ENCODE assay signal across 23 mouse cellular contexts in genomic region chr16:8576111-8576510, GRCm38 (mm10).
DNase-seq lines count a peak whose midpoint lies in the region; ATAC-seq and TF ChIP-seq lines count a peak whose summit lies in the region.
"Had no signal": no experiment of that assay in that cellular context is flagged by ENCODE, and none has a peak within 500 bp of the region (broad histone marks: within the 10 kb centered on the region; RNA-seq: fewer than 3 reads in every experiment).

No protein-coding gene starts in this region.

- H3K4me1 ChIP-seq in stomach, postnatal 0 days (replicated peaks; ENCODE audit: control insufficient read depth, insufficient read depth): no peaks in the 10 kb centered on the region
- H3K4me1 ChIP-seq: embryonic facial prominence, embryonic 15.5 days; heart, embryonic 13.5 days had no signal

- no peak for TF ChIP-seq CTCF in stomach, postnatal 0 days (IDR thresholded peaks at IDR 0.05; ENCODE audit: low read depth)

- no peak overlapping the region for H3K4me2 ChIP-seq in stomach, postnatal 0 days (replicated peaks; ENCODE audit: low read depth)
- H3K4me2 ChIP-seq: embryonic facial prominence, embryonic 15.5 days; heart, embryonic 13.5 days; hindbrain, embryonic 12.5 days had no signal

- no peaks in the 10 kb centered on the region for H3K27me3 ChIP-seq in stomach, postnatal 0 days (ENCODE audit: control insufficient read depth, insufficient read depth, low read length)
- H3K27me3 ChIP-seq: embryonic facial prominence, embryonic 15.5 days; heart, embryonic 13.5 days; hindbrain, embryonic 12.5 days had no signal

- H3K4me3 ChIP-seq in stomach, postnatal 0 days (ENCODE audit: low read depth, low read length): no peak overlapping the region
- H3K4me3 ChIP-seq: embryonic facial prominence, embryonic 15.5 days; erythroblast, embryonic 14.5 days; forebrain, embryonic 10.5 days; heart, adult 2 months; heart, embryonic 13.5 days; hindbrain, embryonic 12.5 days had no signal

- no peak overlapping the region for H3K9ac ChIP-seq in stomach, postnatal 0 days (ENCODE audit: low read length)
- H3K9ac ChIP-seq: embryonic facial prominence, embryonic 15.5 days; heart, embryonic 13.5 days; hindbrain, embryonic 12.5 days had no signal

- intact Hi-C loops in left cerebral cortex, postnatal 4 days (cut with DNase I): no loop called here

- no peak overlapping the region for H3K27ac ChIP-seq in stomach, postnatal 0 days (replicated peaks)
- H3K27ac ChIP-seq: embryonic facial prominence, embryonic 15.5 days; forebrain, embryonic 10.5 days; heart, adult 2 months; heart, embryonic 13.5 days; hindbrain, embryonic 12.5 days had no signal

- no peak for TF ChIP-seq EP300 in stomach, postnatal 0 days (optimal IDR thresholded peaks at IDR 0.05)

- no peaks in the 10 kb centered on the region for H3K36me3 ChIP-seq in stomach, postnatal 0 days (ENCODE audit: control insufficient read depth, insufficient read depth, low read length)
- H3K36me3 ChIP-seq: forebrain, embryonic 10.5 days had no signal

- ATAC-seq in stomach, postnatal 0 days (ENCODE audit: low FRiP score, low TSS enrichment): no peak
- ATAC-seq: forebrain, embryonic 16.5 days; hindbrain, embryonic 16.5 days; inflammation-experienced regulatory T-cells, adult 6 months had no signal

- H3K9me3 ChIP-seq in stomach, postnatal 0 days (ENCODE audit: control insufficient read depth, low read length): no peaks in the 10 kb centered on the region
- H3K9me3 ChIP-seq: embryonic facial prominence, embryonic 15.5 days; forebrain, embryonic 10.5 days; heart, embryonic 13.5 days; hindbrain, embryonic 12.5 days had no signal

- peak; percentile 19 to 23 for DNase-seq in adrenal gland, postnatal 36 days
- DNase-seq in adrenal gland, postnatal 4 days (ENCODE audit: low spot score in 2 of 2): no peak
- DNase-seq in left cerebral cortex, postnatal 4 days: peak; percentile 15
- no peak for DNase-seq in left cerebral cortex, adult 18-20 months (ENCODE audit: low spot score in 2 of 2)
- DNase-seq in 3T3-L1 (ENCODE audit: low read depth, low spot score): peak; percentile 9
- peak; percentile 5 for DNase-seq in stomach, postnatal 0 days (ENCODE audit: low spot score)
- no peak for DNase-seq in thymus, postnatal 4 days
- DNase-seq: adrenal gland, postnatal 25 days; cerebellum, adult 11 months; cerebellum, adult 8-10 months; cerebellum, postnatal 14 days; embryo, embryonic 11 days; gastrocnemius, postnatal 10 days; heart, adult 2 months; heart, postnatal 4 days had no signal

- WGBS in stomach, postnatal 0 days: 78% methylated on average over 3 of the region's 3 CpGs

Comparison
In these comparisons a context has a peak if more than half of its experiments do, and no peak if none do; other contexts are left out.
1. DNase-seq: peak in adrenal gland, postnatal 36 days (2 of 2), left cerebral cortex, postnatal 4 days (single experiment), 3T3-L1 (single experiment) and stomach, postnatal 0 days (single experiment); none in adrenal gland, postnatal 4 days (0 of 2), left cerebral cortex, adult 18-20 months (0 of 2) and thymus, postnatal 4 days (single experiment).